Mouse (Mus musculus): ENCODE data around the gene Zp3r. TPM values are rescaled to one million over a fixed set of nuclear protein-coding genes. Genes with fewer than 3 reads are reported as not detected.

Zp3r gene
- polyA plus RNA-seq, 1 experiment from 2014 or later: not detected

Other genes starting within 250 kb of the Zp3r start
- gene Cd55b, start 206.6 kb downstream of the Zp3r start, polyA plus RNA-seq (2015; fragmentation: Nextera tagmentation; extraction: Ambion mirVana): not detected in 2 replicates
- gene Cd55, start 166.9 kb downstream of the Zp3r start, polyA plus RNA-seq (2015; fragmentation: Nextera tagmentation; extraction: Ambion mirVana): 4.1 and 5.9 TPM in 2 replicates
- gene C4bp, start 32.0 kb upstream of the Zp3r start, polyA plus RNA-seq (2015; fragmentation: Nextera tagmentation; extraction: Ambion mirVana): not detected in 2 replicates
- gene Gm29427, start 86.2 kb upstream of the Zp3r start, polyA plus RNA-seq (2015; fragmentation: Nextera tagmentation; extraction: Ambion mirVana): 0.27 TPM in 1 of 2 replicates, not detected in the other
- gene Yod1, start 87.7 kb upstream of the Zp3r start, polyA plus RNA-seq (2015; fragmentation: Nextera tagmentation; extraction: Ambion mirVana): 18.1 and 18.7 TPM in 2 replicates
- 27.8 and 28.2 TPM in 2 replicates for gene Pfkfb2, start 99.6 kb upstream of the Zp3r start, polyA plus RNA-seq (2015; fragmentation: Nextera tagmentation; extraction: Ambion mirVana)
- 0.47 and 0.67 TPM in 2 replicates for gene AA986860, start 102.4 kb upstream of the Zp3r start, polyA plus RNA-seq (2015; fragmentation: Nextera tagmentation; extraction: Ambion mirVana)
- not detected in 2 replicates for gene Fcamr, start 171.3 kb upstream of the Zp3r start, polyA plus RNA-seq (2015; fragmentation: Nextera tagmentation; extraction: Ambion mirVana)
- gene Pigr, start 197.1 kb upstream of the Zp3r start, polyA plus RNA-seq (2015; fragmentation: Nextera tagmentation; extraction: Ambion mirVana): not detected in 2 replicates
- gene Fcmr, start 236.0 kb upstream of the Zp3r start, polyA plus RNA-seq (2015; fragmentation: Nextera tagmentation; extraction: Ambion mirVana): not detected in 2 replicates